Mouse (Mus musculus) thymus, postnatal 14 days (tissue): Measurements from ENCODE around the gene P2ry10b.

Experiments
- DNase-seq: peaks from one replicate; pipeline ENCODE4 v3.0.0; 2021

The P2ry10b gene

DNA sequence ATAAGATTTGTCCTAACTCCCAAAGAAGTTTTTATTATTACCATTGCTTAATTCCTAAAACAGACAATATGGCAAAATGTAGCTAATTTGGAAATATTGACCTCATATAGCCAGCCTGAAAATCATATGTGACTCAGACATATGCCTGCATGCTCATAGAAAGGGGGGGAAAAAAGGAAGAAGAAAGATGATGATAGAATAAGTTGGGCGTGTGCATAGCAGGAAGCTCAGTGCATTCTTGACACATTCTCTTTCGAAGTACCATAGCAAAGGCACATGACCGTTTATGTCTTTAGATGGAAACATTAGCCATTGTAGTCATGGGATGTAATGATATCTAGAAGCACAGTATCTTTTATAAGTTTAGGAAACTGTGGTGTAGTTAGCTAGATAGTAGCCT, at the start of gene P2ry10b:
Gene P2ry10b, plus strand, starts transcription at position 247 of the 400 bp plus-strand sequence.
- DNase-seq: no peak

DNA sequence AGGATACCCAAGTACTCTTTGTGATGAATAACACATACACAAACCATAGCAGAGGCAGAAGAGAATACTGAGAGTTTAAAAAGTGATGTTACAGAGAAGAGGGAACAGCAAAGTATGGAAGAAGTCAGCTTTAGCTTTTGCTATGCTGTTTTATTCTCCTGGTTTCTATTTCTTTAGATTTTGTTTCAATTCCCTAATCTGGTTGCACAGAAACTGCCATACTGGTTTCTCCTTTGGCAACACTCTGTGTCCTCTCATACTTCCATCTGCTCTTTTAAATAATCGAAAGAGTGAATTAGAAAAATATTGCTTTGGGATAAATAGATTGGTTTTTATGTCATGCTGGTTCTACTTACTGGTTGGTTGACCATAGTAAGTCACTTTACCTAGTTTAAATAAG, 32.4 kb upstream of the P2ry10b start:
- no peak for DNase-seq

- DNase-seq: no peak
Observed at GRCm38 (mm10) chrX:107116987-107117386, 31.7 kb upstream of the P2ry10b start.

- no peak for DNase-seq
Observed at GRCm38 (mm10) chrX:107143184-107143583, 5.5 kb upstream of the P2ry10b start.

GRCm38 (mm10) chrX:107143930-107144329, 4.8 kb upstream of the P2ry10b start:
- DNase-seq: no peak

- no peak for DNase-seq
Observed at GRCm38 (mm10) chrX:107149391-107149993, 765 bp downstream of the P2ry10b start.

DNA sequence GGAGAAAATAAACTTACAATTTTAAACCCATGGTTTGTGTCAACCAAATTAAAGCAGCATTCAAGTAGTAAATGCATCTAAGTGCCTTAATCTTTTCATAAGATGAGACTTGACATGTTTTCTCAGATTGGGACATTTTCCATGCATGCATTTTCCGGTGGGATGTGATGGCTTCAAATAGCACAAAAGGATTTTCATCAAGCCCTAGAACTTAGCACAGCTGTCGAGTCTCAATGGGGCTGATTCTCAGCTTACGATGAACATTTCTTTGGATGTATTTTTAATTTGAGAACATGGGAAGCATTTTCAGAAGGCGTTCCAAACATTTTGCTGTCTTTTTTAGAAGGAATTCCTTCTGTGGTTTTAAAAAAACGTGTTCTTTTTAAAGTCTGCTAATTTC, 1.3 kb downstream of the P2ry10b start:
- DNase-seq: no peak

GRCm38 (mm10) chrX:107150752-107151515, 2.2 kb downstream of the P2ry10b start:
- DNase-seq: peak; percentile 44

GRCm38 (mm10) chrX:107156021-107156420, 7.3 kb downstream of the P2ry10b start:
- DNase-seq: no peak

DNA sequence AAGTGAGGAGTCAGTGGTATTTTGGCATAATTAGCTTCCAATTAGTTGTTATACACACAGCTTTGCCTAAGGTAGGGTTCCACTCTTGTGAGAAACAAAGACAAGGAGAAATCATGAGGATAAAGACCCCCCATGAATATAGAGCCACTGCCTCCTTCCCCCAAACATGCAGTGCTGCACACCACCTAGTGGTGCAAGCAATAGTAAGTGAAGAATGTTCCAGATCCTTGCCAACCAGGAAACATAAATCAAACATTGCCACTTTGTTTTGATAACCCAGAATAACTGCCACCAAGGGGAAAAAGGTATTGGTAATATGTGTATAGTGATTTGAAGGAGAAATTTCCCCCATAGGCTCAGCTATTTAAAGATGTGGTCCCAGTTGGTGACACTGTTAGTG, 11.8 kb downstream of the P2ry10b start:
- DNase-seq: peak; percentile 50

DNA sequence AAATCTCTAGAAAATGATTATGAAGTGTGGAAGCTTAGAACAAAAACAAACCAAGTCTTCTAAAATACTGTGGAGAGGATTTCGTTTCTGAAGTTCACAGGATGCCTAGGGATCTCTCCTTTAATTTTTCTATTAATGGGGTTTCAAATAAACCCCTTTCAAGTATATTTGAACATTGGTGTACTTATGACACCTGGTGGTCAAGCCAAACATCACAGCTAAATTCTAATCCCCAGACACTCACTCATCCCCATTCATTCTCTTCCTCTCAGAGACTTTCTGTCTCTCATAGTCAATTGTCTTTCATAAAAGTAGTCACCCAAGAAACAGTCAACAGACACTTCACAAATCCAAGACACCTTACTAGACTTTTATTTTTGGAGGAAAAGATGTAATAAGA, 19.6 kb downstream of the P2ry10b start:
- DNase-seq: peak; percentile 54

GRCm38 (mm10) chrX:107169128-107169527, 20.4 kb downstream of the P2ry10b start:
- DNase-seq: no peak

DNA sequence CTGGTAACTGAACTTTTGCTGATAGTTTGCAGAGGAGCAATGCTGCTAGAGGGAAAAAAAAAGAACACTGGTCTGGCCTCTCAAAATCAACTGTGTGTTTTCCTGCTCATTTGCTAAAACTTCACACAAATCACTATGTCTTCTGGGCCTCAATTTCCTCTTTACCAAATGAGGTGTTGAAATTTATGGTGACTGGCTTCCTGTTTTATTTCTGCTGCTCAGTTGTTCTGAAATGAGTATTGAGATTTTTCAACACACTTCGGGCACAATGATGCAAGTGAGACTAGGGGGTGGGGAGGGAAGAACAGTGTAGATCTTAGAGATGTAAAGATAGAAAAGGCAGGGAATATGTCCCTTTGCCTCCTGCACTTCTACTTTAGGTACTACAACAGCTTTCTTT, 30.0 kb downstream of the P2ry10b start:
- DNase-seq: no peak

GRCm38 (mm10) chrX:107217577-107218090, 68.9 kb downstream of the P2ry10b start:
- no peak for DNase-seq
